Mouse (Mus musculus): Measurements from ENCODE around the gene Zic4.

The Zic4 gene

GRCm38 (mm10) chr9:91401471-91401870 lies 39.3 kb downstream of the Zic4 start:
- no peak for DNase-seq (ENCODE audit: low spot score in 2 of 2)

- DNase-seq (ENCODE audit: low spot score in 2 of 2): no peak
These were observed 42.0 kb downstream of the Zic4 start for GRCm38 (mm10) chr9:91404229-91404628.

- no peak for DNase-seq (ENCODE audit: low spot score in 2 of 2)
These were observed 42.9 kb downstream of the Zic4 start for GRCm38 (mm10) chr9:91404905-91405752.

GRCm38 (mm10) chr9:91405753-91406178 lies 43.6 kb downstream of the Zic4 start:
- DNase-seq (ENCODE audit: low spot score in 2 of 2): no peak

GRCm38 (mm10) chr9:91406258-91406763 lies 44.1 kb downstream of the Zic4 start:
- no peak for DNase-seq (ENCODE audit: low spot score in 2 of 2)

GRCm38 (mm10) chr9:91409771-91410170 lies 47.6 kb downstream of the Zic4 start:
- DNase-seq (ENCODE audit: low spot score in 2 of 2): no peak

GRCm38 (mm10) chr9:91414007-91414661 lies 51.9 kb downstream of the Zic4 start:
- DNase-seq (ENCODE audit: low spot score in 2 of 2): no peak

GRCm38 (mm10) chr9:91420441-91420840 lies 58.2 kb downstream of the Zic4 start:
- DNase-seq (ENCODE audit: low spot score in 2 of 2): no peak
